Mouse (Mus musculus): ENCODE measurements around the gene Trim40.
"Not testable (repeated sequence)": the region's sequence is repeated elsewhere in the genome, so short reads cannot be mapped to it uniquely, and the experiment has no call there.

Gene Trim40

GRCm38 (mm10) chr17:36892362-36892761 is 2.4 kb upstream of the Trim40 start:
- peak; percentile 75 for DNase-seq (ENCODE audit: low spot score)

DNA sequence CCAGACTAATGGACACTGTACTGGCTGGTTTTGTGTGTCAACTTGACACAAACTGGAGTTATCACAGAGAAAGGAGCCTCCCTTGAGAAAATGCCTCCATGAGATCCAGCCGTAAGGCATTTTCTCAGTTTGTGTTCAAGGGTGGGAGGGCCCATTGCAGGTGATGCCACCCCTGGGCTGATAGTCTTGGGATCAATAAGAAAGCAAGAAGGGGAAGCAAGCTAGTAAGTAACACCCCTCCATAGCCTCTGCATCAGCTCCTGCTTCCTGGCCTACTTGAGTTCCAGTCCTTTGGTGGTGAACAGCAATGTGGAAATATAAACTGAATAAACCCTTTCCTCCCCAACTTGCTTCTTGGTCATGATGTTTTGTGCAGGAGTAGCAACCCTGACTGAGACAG is 1.6 kb upstream of the Trim40 start:
- not testable (repeated sequence) for DNase-seq (ENCODE audit: low spot score)

DNA sequence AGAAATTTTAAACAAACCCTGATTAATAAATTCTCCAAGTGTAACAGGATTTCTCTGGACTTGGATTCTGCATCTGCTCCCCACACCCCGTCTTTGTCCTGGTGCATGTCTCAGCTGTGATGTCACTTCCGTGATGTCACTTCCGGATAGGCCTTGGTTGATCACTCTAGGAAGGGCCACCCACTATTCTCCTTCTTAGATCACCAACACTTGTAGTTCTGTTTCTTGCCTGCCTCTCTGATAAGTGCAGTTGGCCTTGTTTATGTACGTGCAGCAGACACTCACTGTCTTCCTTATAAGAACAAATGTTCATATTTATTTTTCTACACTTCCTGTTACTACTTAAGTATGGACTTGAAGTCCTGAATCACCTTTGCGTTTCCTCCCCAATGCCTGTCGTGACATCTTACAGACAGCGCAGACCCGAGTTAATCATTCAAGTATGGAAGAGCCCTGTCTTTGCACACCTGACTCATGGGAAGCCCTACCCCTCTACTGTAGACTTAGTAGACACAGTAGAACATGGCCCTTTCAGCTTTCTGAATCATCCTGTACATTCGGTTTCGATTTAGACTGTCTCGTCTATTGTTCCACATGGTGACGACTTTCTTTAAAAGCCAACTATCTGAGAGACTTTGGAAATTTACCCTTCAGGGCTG is 4.7 kb downstream of the Trim40 start:
- no peak for DNase-seq (ENCODE audit: low spot score)

DNA sequence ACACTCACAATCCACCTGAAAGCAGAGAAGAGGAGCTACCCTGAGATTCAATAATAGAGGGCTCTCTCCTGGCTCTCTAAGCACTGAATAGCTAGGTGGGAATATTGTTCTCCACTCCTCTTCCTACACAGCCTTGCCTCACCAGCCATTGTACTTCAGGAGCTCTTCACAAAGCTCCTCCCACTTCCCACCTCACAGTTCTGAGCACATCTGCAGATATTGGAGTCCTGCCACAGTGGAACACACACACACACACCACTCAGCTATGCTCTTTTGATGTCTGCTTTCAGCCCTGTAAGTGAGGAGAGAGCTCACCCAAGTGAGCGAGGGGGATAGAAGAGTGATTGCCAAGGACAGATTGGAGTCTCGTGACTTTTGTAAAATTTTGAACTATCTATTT is 6.6 kb downstream of the Trim40 start:
- DNase-seq (ENCODE audit: low spot score) = no peak

GRCm38 (mm10) chr17:36874636-36875035 is 15.3 kb downstream of the Trim40 start:
- DNase-seq (ENCODE audit: low spot score) = no peak

- DNase-seq (ENCODE audit: low spot score) = no peak
Observed at GRCm38 (mm10) chr17:36869955-36870810, 19.7 kb downstream of the Trim40 start.

- DNase-seq (ENCODE audit: low spot score) = peak; percentile 28
Observed at GRCm38 (mm10) chr17:36869284-36869954, 20.5 kb downstream of the Trim40 start, which contains the start of gene Trim10. Trim10 (plus strand) TSS chr17:36869574.

- no peak for DNase-seq (ENCODE audit: low spot score)
Observed at GRCm38 (mm10) chr17:36868836-36869235, 21.1 kb downstream of the Trim40 start.

DNA sequence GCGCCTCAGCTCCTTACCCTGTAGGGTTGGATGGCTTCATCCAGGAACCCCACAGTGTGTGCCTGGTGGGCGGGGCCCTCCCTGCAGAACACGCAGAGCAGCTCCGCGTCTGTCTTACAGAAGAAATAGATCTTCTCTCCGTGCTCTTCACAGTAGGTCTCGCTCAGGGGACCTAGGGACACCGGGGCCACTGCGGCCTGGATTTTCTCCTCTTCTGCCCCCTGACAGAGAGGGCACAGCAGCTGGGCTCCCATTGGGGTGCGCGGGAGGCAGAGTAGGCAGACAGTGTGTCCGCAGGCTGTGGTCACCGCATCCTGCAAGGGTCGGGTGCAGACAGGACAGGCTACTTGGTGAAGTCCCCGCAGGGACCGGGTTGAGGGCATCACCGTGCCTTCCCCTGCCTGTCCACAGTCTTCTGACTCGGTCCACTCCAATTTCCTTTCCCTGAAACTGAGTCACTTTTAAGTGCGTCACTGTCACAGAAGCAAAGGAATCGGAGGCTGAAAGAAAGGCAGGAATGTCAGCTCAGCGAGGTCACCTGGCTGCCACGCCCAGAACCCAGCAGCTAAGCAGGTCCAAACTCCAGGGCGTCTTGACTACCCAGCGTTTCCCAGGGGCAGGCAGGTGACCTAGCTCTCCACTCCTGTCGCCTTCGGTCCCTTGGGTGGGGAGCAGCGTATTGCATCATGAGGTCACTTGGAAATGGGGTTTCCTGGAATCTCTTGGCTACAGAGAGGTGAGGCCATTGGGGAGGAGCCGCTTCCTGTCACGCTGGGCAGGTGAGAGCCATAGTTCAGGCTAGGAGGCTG is 23.0 kb downstream of the Trim40 start, which contains the start of gene Trim15:
TSS of gene Trim15 (minus strand) at position 492 of the 809 bp plus-strand sequence.
- peak; percentile 8 for DNase-seq (ENCODE audit: low spot score)

GRCm38 (mm10) chr17:36861680-36862079 is 28.2 kb downstream of the Trim40 start:
- DNase-seq (ENCODE audit: low spot score) = no peak

GRCm38 (mm10) chr17:36858181-36858580 is 31.7 kb downstream of the Trim40 start:
- no peak for DNase-seq (ENCODE audit: low spot score)

GRCm38 (mm10) chr17:36856236-36856635 is 33.7 kb downstream of the Trim40 start:
- no peak for DNase-seq (ENCODE audit: low spot score)

DNA sequence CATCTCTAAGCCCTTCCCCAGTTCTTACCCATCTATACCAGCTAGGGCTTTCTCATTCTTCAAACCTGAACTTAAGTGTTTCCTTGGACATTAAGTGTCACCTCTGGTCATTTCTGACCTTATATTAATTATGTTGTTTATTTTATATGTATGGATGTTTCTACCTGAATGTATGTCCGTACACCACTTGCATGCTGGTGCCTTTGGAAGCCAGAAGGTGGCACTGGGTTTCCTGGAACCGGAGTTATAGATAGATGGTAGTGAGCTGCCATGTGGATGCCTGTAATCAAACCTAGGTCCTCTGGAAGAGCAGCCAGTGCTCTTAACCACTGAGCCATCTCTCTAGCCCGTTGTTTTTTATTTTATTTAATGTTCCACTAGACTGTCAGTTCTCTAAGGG is 34.4 kb downstream of the Trim40 start:
- no peak for DNase-seq (ENCODE audit: low spot score)

GRCm38 (mm10) chr17:36851627-36852026 is 38.3 kb downstream of the Trim40 start:
- no peak for DNase-seq (ENCODE audit: low spot score)

- no peak for DNase-seq (ENCODE audit: low spot score)
Observed at GRCm38 (mm10) chr17:36851200-36851599, 38.7 kb downstream of the Trim40 start.

DNA sequence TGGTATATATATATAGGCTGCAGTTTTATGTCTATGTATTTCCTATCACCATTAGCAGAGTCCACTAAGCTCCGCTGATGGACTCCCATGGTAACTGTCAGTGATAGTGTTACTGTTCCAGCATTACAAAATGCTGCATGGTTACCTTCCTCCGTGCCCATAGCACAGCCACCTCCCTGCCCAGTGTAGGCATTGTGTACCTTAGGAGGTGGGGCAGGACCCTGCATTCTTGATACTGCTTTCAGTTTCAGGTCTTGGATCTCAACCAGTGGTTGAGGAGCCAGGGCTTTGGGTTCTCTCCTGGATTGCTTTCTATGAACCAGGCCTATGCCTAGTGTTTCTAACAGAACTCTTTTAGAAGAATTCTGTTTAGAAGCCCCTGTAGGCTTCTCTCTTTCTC is 39.9 kb downstream of the Trim40 start:
- no peak for DNase-seq (ENCODE audit: low spot score)

DNA sequence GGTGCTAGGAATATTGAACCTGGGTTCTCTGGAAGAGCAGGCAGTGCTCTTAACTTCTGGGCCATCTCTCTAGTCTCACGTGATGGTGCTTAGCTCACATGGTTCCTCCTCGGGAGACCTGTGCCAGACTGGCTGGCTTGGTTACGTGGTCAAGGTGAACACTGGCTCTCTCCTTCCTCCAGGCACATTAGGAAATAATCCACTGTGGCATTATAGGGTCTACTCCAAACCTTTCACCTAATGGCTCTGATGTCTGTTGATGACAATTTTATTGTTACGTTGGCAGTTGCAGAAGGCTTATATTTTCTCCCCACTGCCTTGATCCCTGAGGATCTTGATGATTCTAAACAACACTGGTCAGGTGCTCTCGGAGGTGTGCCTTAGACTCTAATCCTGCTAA is 41.0 kb downstream of the Trim40 start:
- DNase-seq (ENCODE audit: low spot score) = no peak

GRCm38 (mm10) chr17:36844725-36845124 is 45.2 kb downstream of the Trim40 start:
- no peak for DNase-seq (ENCODE audit: low spot score)

- no peak for DNase-seq (ENCODE audit: low spot score)
Observed at GRCm38 (mm10) chr17:36844286-36844719, 45.6 kb downstream of the Trim40 start.

- DNase-seq (ENCODE audit: low spot score) = no peak
Observed at GRCm38 (mm10) chr17:36843696-36844095, 46.2 kb downstream of the Trim40 start.

DNA sequence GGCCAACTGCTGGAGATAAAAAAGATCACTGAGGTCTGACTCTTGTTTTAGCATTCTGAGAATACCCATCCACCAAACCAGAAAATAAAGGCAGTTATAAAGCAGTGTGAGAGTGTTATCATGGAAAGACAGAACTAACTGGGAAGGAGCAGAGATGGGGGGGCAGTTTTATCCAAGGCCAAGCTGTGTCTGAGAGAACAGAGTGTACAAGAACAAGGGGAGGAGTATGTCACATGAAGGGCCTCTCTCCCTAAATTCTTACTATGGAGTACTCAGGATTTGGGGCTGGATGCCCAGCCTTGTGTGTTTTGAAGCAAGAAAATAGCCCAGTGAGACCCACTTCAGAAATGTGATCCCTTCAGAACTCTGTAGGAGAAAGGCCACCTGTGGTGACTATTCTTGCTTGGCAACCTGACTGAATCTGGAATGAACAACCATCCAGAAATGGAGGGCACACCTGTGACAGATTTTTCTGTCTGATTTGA is 48.9 kb downstream of the Trim40 start:
- no peak for DNase-seq (ENCODE audit: low spot score)

GRCm38 (mm10) chr17:36839931-36840330 is 50.0 kb downstream of the Trim40 start:
- DNase-seq (ENCODE audit: low spot score) = no peak
